In the genomic region with DNA sequence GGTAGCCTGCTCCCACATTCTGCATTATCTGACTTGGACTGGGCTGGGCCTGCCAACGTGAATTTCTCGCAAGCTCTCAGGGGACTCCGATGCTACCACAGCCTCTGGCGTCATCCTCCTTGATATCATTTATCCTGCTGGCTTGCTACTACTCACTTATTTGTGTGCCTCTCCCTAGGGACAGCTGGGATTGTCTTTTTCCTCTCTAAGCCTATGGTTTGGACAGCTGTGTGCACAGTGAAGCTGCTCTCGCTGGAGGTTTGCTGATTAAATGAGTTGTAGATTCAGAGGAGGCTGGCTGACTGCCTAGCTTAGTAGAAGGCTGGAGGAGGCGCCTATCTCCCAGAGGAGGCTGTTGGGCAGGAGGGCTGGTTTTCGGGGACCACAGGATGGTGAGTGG, we compare ENCODE assay signal across 8 mouse cellular contexts. TPM values are rescaled to one million over a fixed set of nuclear protein-coding genes. Genes with fewer than 3 reads are reported as not detected.
A peak's percentile ranks its signal among the peaks of the same experiment; 100 is the strongest.
DNase-seq lines count a peak whose midpoint lies in the region; ATAC-seq and TF ChIP-seq lines count a peak whose summit lies in the region.

No protein-coding gene starts in this region.

- no peak for TF ChIP-seq CTCF in C2C12 (IDR thresholded peaks at IDR 0.05; ENCODE audit: control insufficient read depth, insufficient read depth, insufficient read length)

- H3K27ac ChIP-seq in embryonic facial prominence, embryonic 13.5 days = peak overlapping the region; percentile 28; the same call in 1 of the 2 replicates
- H3K27ac ChIP-seq in hindbrain, embryonic 11.5 days (ENCODE audit: low read depth, low read length) = peak overlapping the region; percentile 45; the same call in 1 of the 2 replicates

- H3K4me3 ChIP-seq in C2C12 (ENCODE audit: insufficient read depth, poor library complexity, severe bottlenecking) = no peak overlapping the region
- no peak overlapping the region for H3K4me3 ChIP-seq in embryonic facial prominence, embryonic 13.5 days
- H3K4me3 ChIP-seq in hindbrain, embryonic 11.5 days (ENCODE audit: low read depth, low read length) = no peak overlapping the region

- no peak overlapping the region for H3ac ChIP-seq in C2C12 (ENCODE audit: control insufficient read depth, insufficient read length, low read depth)

- no peaks in the 10 kb centered on the region for H3K9me3 ChIP-seq in embryonic facial prominence, embryonic 13.5 days
- H3K9me3 ChIP-seq in hindbrain, embryonic 11.5 days (ENCODE audit: control insufficient read depth, low read length) = no peaks in the 10 kb centered on the region

- H3K27me3 ChIP-seq in C2C12 (ENCODE audit: control insufficient read depth, insufficient read depth, insufficient read length) = no peaks in the 10 kb centered on the region
- no peaks in the 10 kb centered on the region; the same call in 1 of the 2 replicates for H3K27me3 ChIP-seq in embryonic facial prominence, embryonic 13.5 days
- H3K27me3 ChIP-seq in hindbrain, embryonic 11.5 days (ENCODE audit: control insufficient read depth, insufficient read depth, low read length) = no peaks in the 10 kb centered on the region

- H3K4me2 ChIP-seq in embryonic facial prominence, embryonic 13.5 days = no peak overlapping the region
- H3K4me2 ChIP-seq in hindbrain, embryonic 11.5 days (replicated peaks; ENCODE audit: low read depth, low read length) = no peak overlapping the region

- H3K36me3 ChIP-seq in C2C12 (ENCODE audit: control insufficient read depth, insufficient read depth) = no peaks in the 10 kb centered on the region
- no peaks in the 10 kb centered on the region for H3K36me3 ChIP-seq in embryonic facial prominence, embryonic 13.5 days
- H3K36me3 ChIP-seq in hindbrain, embryonic 11.5 days (ENCODE audit: control insufficient read depth, insufficient read depth, low read length) = no peaks in the 10 kb centered on the region

- no peak overlapping the region for H3K9ac ChIP-seq in embryonic facial prominence, embryonic 13.5 days
- H3K9ac ChIP-seq in hindbrain, embryonic 11.5 days (ENCODE audit: low read depth, low read length) = no peak overlapping the region

- WGBS in embryonic facial prominence, embryonic 13.5 days = 61% methylated on average over 7 of the region's 7 CpGs
- WGBS in hindbrain, embryonic 11.5 days = 66% methylated on average over 7 of the region's 7 CpGs

- ATAC-seq in embryonic facial prominence, embryonic 13.5 days (ENCODE audit: insufficient number of reproducible peaks, insufficient read depth, low FRiP score, low TSS enrichment, low read depth) = no peak
- no peak for ATAC-seq in hindbrain, embryonic 11.5 days (ENCODE audit: low FRiP score)

- peaks cover 36% of the 10 kb centered on the region for H3K4me1 ChIP-seq in embryonic facial prominence, embryonic 13.5 days
- H3K4me1 ChIP-seq in hindbrain, embryonic 11.5 days (replicated peaks; ENCODE audit: control insufficient read depth, insufficient read depth, low read length) = no peaks in the 10 kb centered on the region

- no peaks in the 10 kb centered on the region for H3K79me3 ChIP-seq in C2C12 (ENCODE audit: low read depth)

- peak; percentile 19 for DNase-seq in hindbrain, embryonic 11.5 days (ENCODE audit: low spot score)
- DNase-seq in layer of hippocampus, postnatal 10 days (ENCODE audit: low spot score in 2 of 2) = peak; percentile 15 to 20
- DNase-seq in right cerebral cortex, adult 2 months (ENCODE audit: low spot score in 2 of 2) = peak; percentile 46 to 57
- no peak for DNase-seq in liver
- no peak for DNase-seq in embryo, embryonic 10 days (ENCODE audit: low spot score)
- no peak for DNase-seq in lung, postnatal 14 days

- H3K79me2 ChIP-seq in C2C12 (ENCODE audit: control insufficient read depth, insufficient read depth) = no peaks in the 10 kb centered on the region

TF ChIP-seq in C2C12, 6 proteins besides CTCF, POLR2A, EP300 and RAD21:
- TF ChIP-seq MAX (IDR thresholded peaks at IDR 0.05) = no peak
- peak; percentile 83 for TF ChIP-seq MYOD1 (IDR thresholded peaks at IDR 0.05; ENCODE audit: control insufficient read depth, insufficient read length, low read depth)
- TF ChIP-seq CEBPB (IDR thresholded peaks at IDR 0.05; ENCODE audit: low read depth) = peak; percentile 27
- no peak for TF ChIP-seq MYOG (IDR thresholded peaks at IDR 0.05; ENCODE audit: control insufficient read depth, extremely low read depth, insufficient read length)

RNA-seq across cellular contexts. Expression of a gene that starts 46.8 kb away (rescaled TPM):
- 67.5 TPM for polyA plus RNA-seq in C2C12 (2012; fragmentation: generic; extraction: Trizol)
- polyA plus RNA-seq in embryonic facial prominence, embryonic 13.5 days (2015; fragmentation: Nextera tagmentation; extraction: Ambion mirVana) = 11.1 and 13.2 TPM in 2 replicates
- 4.6 and 5.7 TPM in 2 replicates for polyA plus RNA-seq in hindbrain, embryonic 11.5 days (2014; fragmentation: Nextera tagmentation; extraction: Ambion mirVana)
- total RNA-seq in layer of hippocampus, postnatal 10 days (2021) = 10 to 100 TPM; 25.8 to 29.3 TPM

Comparison
In these comparisons a context has a peak if more than half of its experiments do, and no peak if none do; other contexts are left out.
1. DNase-seq: peak in hindbrain, embryonic 11.5 days (single experiment), layer of hippocampus, postnatal 10 days (2 of 2) and right cerebral cortex, adult 2 months (2 of 2); none in liver (single experiment), embryo, embryonic 10 days (single experiment) and lung, postnatal 14 days (single experiment).